Mouse (Mus musculus) embryonic fibroblast, embryonic 13.5 days (primary cell): ENCODE results near the gene Cnot10.

Experiments used
- CTCF ChIP-seq: IDR thresholded peaks from 2 replicates; pipeline ENCODE4 v1.5.1; 2011; ENCODE audit warnings: mild to moderate bottlenecking, control low read depth, low read length, moderate library complexity, borderline replicate concordance; ENCODE audit not compliant: insufficient read depth
- POLR2A ChIP-seq: IDR thresholded peaks from 2 replicates; pipeline ENCODE4 v1.6.1; 2011; ENCODE audit warnings: low read depth, mild to moderate bottlenecking, control low read depth, low read length, moderate library complexity

DNA sequence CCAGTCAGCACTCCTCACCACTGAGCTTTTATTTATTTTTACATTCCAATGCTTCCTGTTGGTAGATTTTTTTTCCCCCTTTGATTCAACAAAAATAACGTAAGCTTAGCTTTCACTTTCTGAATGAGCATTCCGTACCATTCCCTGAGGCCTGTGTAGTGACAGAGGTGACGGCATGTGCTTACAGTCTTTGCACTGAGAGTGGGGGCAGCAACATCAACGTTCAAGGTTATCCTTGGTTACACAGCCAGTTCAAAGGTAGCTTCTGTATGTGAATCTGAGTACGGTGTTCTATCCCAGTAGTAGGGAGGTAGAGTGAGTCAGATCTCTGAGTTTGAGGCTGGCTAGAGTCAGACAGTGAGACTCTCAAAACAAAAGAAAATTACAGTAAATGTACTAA lies 18.8 kb downstream of the Cnot10 start:
- TF ChIP-seq POLR2A (no peak), CTCF (no peak)
